Mouse (Mus musculus) hindbrain, embryonic 14.5 days (tissue): ENCODE measurements around the gene Selenot. TPM values are rescaled to one million over a fixed set of nuclear protein-coding genes. Genes with fewer than 3 reads are reported as not detected.
"Not testable (repeated sequence)": the region's sequence is repeated elsewhere in the genome, so short reads cannot be mapped to it uniquely, and the experiment has no call there.

Source experiments
- ATAC-seq: fragments of 200-750 bp; cut with Nextera tagmentation; 2 replicates; pipeline ENCODE4 v1.8.0; 2017; ENCODE audit warnings: moderate number of reproducible peaks, mild to moderate bottlenecking, moderate TSS enrichment, moderate library complexity; ENCODE audit not compliant: low FRiP score
- DNase-seq: peaks from one replicate; pipeline ENCODE4 v3.0.0-alpha.2; 2015; ENCODE audit warnings: low spot score
- H3K27ac ChIP-seq: fragments of 300-500 bp; sonication (generic); 2 replicates; pipeline ENCODE4 v1.5.1; 2014; ENCODE audit warnings: mild to moderate bottlenecking, moderate library complexity
- H3K27me3 ChIP-seq: fragments of 300-500 bp; sonication (generic); 2 replicates; pipeline ENCODE4 v1.6.1; 2014; ENCODE audit warnings: mild to moderate bottlenecking, low read length, mixed read lengths; ENCODE audit not compliant: control insufficient read depth, insufficient read depth
- H3K36me3 ChIP-seq: fragments of 300-500 bp; sonication (generic); replicated peaks from 2 replicates; pipeline ENCODE4 v1.6.1; 2014; ENCODE audit not compliant: control insufficient read depth, insufficient read depth
- H3K4me1 ChIP-seq: fragments of 300-500 bp; sonication (generic); replicated peaks from 2 replicates; pipeline ENCODE4 v1.6.1; 2014; ENCODE audit warnings: antibody characterized with exemption, low read length, mixed read lengths; ENCODE audit not compliant: control insufficient read depth, insufficient read depth
- H3K4me2 ChIP-seq: fragments of 300-500 bp; sonication (generic); replicated peaks from 2 replicates; pipeline ENCODE4 v1.6.1; 2014; ENCODE audit warnings: mild to moderate bottlenecking, moderate library complexity
- H3K4me3 ChIP-seq: fragments of 300-500 bp; sonication (generic); replicated peaks from 2 replicates; pipeline ENCODE4 v1.5.1; 2014; ENCODE audit warnings: mild to moderate bottlenecking, low read length
- H3K9ac ChIP-seq: fragments of 300-500 bp; sonication (generic); 2 replicates; pipeline ENCODE4 v1.6.1; 2014
- H3K9me3 ChIP-seq: fragments of 300-500 bp; sonication (generic); 2 replicates; pipeline ENCODE4 v1.6.1; 2016; ENCODE audit warnings: low read length; ENCODE audit not compliant: control insufficient read depth
- WGBS: fragments of 180-500 bp; shearing (Covaris S2); extraction: QIAGEN DNeasy Blood & Tissue Kit; methylation state at CpG from one replicate; pipeline ENCODE4 v1.1.7; 2014; 5-methylcytosine and 5-hydroxymethylcytosine counted together
- polyA plus RNA-seq: library from polyadenylated mRNA; unstranded; fragments of >200 nt; fragmentation: Nextera tagmentation; extraction: Ambion mirVana; gene quantifications from 2 replicates; pipeline ENCODE4 v1.2.1, GENCODE M21; 2014

The Selenot gene
- polyA plus RNA-seq, 1 experiment from 2014 or later = 34.3 TPM

- ATAC-seq = no peak
- Histone ChIP-seq H3K4me2 (no peak overlapping the region), H3K27me3 (no peaks in the 10 kb centered on the region), H3K4me1 (peaks cover 21% of the 10 kb centered on the region; the same call in 1 of the 2 replicates), H3K27ac (no peak overlapping the region), H3K9ac (no peak overlapping the region), H3K9me3 (no peaks in the 10 kb centered on the region), H3K36me3 (peaks cover 17% of the 10 kb centered on the region), H3K4me3 (no peak overlapping the region)
- no peak for DNase-seq
- WGBS = 91% methylated on average over 4 of the region's 4 CpGs
These were observed 5.1 kb downstream of the Selenot start for GRCm38 (mm10) chr3:58581530-58581929.

GRCm38 (mm10) chr3:58582297-58582696, 5.9 kb downstream of the Selenot start:
- ATAC-seq (no peak), DNase-seq (no peak)
- Histone ChIP-seq H3K27me3 (no peaks in the 10 kb centered on the region), H3K4me3 (no peak overlapping the region), H3K4me1 (peaks cover 21% of the 10 kb centered on the region; the same call in 1 of the 2 replicates), H3K36me3 (peaks cover 21% of the 10 kb centered on the region), H3K9me3 (no peaks in the 10 kb centered on the region), H3K9ac (no peak overlapping the region), H3K4me2 (no peak overlapping the region), H3K27ac (no peak overlapping the region)
- 85% methylated on average over 5 of the region's 5 CpGs for WGBS

GRCm38 (mm10) chr3:58582788-58583426, 6.5 kb downstream of the Selenot start:
- Histone ChIP-seq H3K27me3 (no peaks in the 10 kb centered on the region), H3K4me2 (no peak overlapping the region), H3K9me3 (no peaks in the 10 kb centered on the region), H3K36me3 (peaks cover 27% of the 10 kb centered on the region), H3K27ac (no peak overlapping the region), H3K4me3 (no peak overlapping the region), H3K9ac (no peak overlapping the region), H3K4me1 (peaks cover 17% of the 10 kb centered on the region; the same call in 1 of the 2 replicates)
- DNase-seq (no peak), ATAC-seq (no peak)
- 94% methylated on average over 5 of the region's 5 CpGs for WGBS

GRCm38 (mm10) chr3:58590544-58590943, 14.1 kb downstream of the Selenot start:
- H3K27me3 ChIP-seq, H3K27ac ChIP-seq, H3K9ac ChIP-seq, H3K9me3 ChIP-seq, ATAC-seq, H3K4me1 ChIP-seq, H3K4me3 ChIP-seq, H3K4me2 ChIP-seq, DNase-seq: not testable (repeated sequence)
- peaks cover 61% of the 10 kb centered on the region for H3K36me3 ChIP-seq
- 90% methylated on average over 4 of the region's 4 CpGs for WGBS

GRCm38 (mm10) chr3:58592666-58593065, 16.2 kb downstream of the Selenot start:
- H3K9me3 ChIP-seq, H3K27me3 ChIP-seq, H3K4me2 ChIP-seq, H3K4me3 ChIP-seq, H3K4me1 ChIP-seq, DNase-seq, H3K9ac ChIP-seq, ATAC-seq, H3K27ac ChIP-seq: not testable (repeated sequence)
- WGBS = 67% methylated on average over 7 of the region's 7 CpGs
- peaks cover 46% of the 10 kb centered on the region for H3K36me3 ChIP-seq

- Histone ChIP-seq H3K4me1 (no peaks in the 10 kb centered on the region), H3K36me3 (peaks cover 41% of the 10 kb centered on the region), H3K4me2 (no peak overlapping the region), H3K9me3 (no peaks in the 10 kb centered on the region), H3K27ac (no peak overlapping the region), H3K27me3 (no peaks in the 10 kb centered on the region), H3K9ac (no peak overlapping the region), H3K4me3 (no peak overlapping the region)
- 30% methylated on average over 5 of the region's 5 CpGs for WGBS
- DNase-seq = no peak
- no peak for ATAC-seq
These were observed 17.2 kb downstream of the Selenot start for GRCm38 (mm10) chr3:58593623-58594022.

- H3K4me3 ChIP-seq = no peak overlapping the region
- 15% methylated on average over 4 of the region's 4 CpGs for WGBS
- H3K27ac ChIP-seq = no peak overlapping the region
- H3K36me3 ChIP-seq = no peaks in the 10 kb centered on the region
- ATAC-seq (no peak), DNase-seq (no peak)
- H3K4me2 ChIP-seq = no peak overlapping the region
- H3K9ac ChIP-seq = no peak overlapping the region
- no peaks in the 10 kb centered on the region for H3K27me3 ChIP-seq
- H3K9me3 ChIP-seq = 0 out of 2 replicates have a peak, but pooled peaks cover 4% of the 10 kb centered on the region
- H3K4me1 ChIP-seq = no peaks in the 10 kb centered on the region
These were observed 32.1 kb downstream of the Selenot start for GRCm38 (mm10) chr3:58608506-58608905.

GRCm38 (mm10) chr3:58609985-58610384, 33.5 kb downstream of the Selenot start:
- no peak overlapping the region for H3K4me3 ChIP-seq
- no peaks in the 10 kb centered on the region for H3K36me3 ChIP-seq
- DNase-seq (no peak), ATAC-seq (no peak)
- no peak overlapping the region for H3K4me2 ChIP-seq
- WGBS = 86% methylated on average over 5 of the region's 5 CpGs
- H3K4me1 ChIP-seq = no peaks in the 10 kb centered on the region
- H3K27ac ChIP-seq = no peak overlapping the region
- H3K9me3 ChIP-seq = 0 out of 2 replicates have a peak, but pooled peaks cover 4% of the 10 kb centered on the region
- no peak overlapping the region for H3K9ac ChIP-seq
- no peaks in the 10 kb centered on the region for H3K27me3 ChIP-seq

- DNase-seq = no peak
- H3K4me1 ChIP-seq = no peaks in the 10 kb centered on the region
These were observed 44.6 kb downstream of the Selenot start for GRCm38 (mm10) chr3:58621066-58621465.

More at GRCm38 (mm10) chr3:58621066-58621465, 44.6 kb downstream of the Selenot start:
- Histone ChIP-seq H3K36me3 (no peaks in the 10 kb centered on the region), H3K4me2 (no peak overlapping the region), H3K4me3 (no peak overlapping the region), H3K9ac (no peak overlapping the region), H3K27ac (no peak overlapping the region), H3K9me3 (no peaks in the 10 kb centered on the region), H3K27me3 (no peaks in the 10 kb centered on the region)
- no peak for ATAC-seq
- WGBS = 79% methylated on average over 7 of the region's 7 CpGs
